Mouse (Mus musculus) cortical plate, adult 2 months (tissue): Measurements from ENCODE around the gene Krt14.

ENCODE experiments used
- CTCF ChIP-seq: fragments of 200-500 bp; IDR thresholded peaks from 2 replicates; pipeline ENCODE4 v1.5.1; 2011; ENCODE audit warnings: mild to moderate bottlenecking, control low read depth, low read length; ENCODE audit not compliant: insufficient read depth; ENCODE audit errors: extremely low read depth
- POLR2A ChIP-seq: fragments of 200-500 bp; IDR thresholded peaks from 2 replicates; pipeline ENCODE4 v1.6.1; 2011; ENCODE audit warnings: mild to moderate bottlenecking, low read length, control low read depth; ENCODE audit not compliant: insufficient read depth; ENCODE audit errors: extremely low read depth

DNA sequence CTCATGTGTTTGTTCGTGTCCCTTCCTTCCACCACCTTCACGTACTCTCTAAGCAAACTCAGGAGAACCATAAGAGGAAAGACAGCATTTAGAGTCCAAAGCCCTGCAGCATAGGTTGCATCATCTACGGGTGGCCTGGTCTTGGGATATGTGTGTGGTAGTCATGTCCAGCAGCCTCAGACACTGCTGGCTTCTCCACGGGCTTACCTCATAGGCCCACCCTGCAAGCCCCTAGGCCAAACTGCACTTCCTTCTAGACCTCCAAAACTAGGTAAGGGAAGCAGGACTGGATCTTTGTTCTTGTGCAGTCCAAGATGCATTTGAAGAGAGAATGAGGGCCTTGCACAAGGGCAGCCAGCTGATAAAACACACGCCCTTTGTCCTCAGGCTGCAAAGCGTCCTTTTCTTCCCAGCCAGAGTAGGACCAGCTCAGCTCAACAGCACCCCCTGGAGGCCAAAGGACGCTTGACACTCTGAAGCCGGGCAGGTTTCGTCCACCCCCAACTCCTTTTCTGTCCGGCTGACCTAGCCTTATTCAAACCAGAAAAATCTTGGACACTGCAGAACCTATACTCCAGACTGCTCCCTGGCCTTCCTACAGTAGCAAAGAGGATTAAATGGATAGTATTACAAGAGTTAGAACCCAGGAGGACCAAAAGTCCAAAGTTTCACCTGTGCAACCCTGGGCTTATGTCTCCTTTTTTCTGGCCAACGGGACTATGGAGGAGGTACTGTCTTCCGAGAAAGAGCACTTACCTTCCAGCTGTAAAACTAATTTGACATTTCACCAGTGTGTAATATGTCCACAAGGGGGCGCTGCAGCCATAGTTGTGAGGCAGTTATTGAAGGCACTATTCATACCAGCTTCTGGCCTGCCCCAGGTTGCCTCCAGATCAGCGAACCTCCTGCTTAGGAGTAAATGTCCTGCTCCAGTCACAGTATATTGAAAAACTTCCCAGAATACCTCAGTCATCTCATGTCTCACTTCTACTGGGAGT lies 38.3 kb downstream of the Krt14 start:
- TF ChIP-seq CTCF (peak; percentile 89), POLR2A (no peak)
